Mouse (Mus musculus) liver, embryonic 12.5 days (tissue): ENCODE data around the gene Cenpx. TPM values are rescaled to one million over a fixed set of nuclear protein-coding genes. Genes with fewer than 3 reads are reported as not detected.

Source experiments
- ATAC-seq: fragments of 200-750 bp; cut with Nextera tagmentation; 2 replicates; pipeline ENCODE4 v1.8.0; 2017; ENCODE audit warnings: moderate number of reproducible peaks, mild to moderate bottlenecking, moderate library complexity
- H3K27ac ChIP-seq: fragments of 300-500 bp; sonication (generic); 2 replicates; pipeline ENCODE4 v1.5.1; 2016; ENCODE audit warnings: mild to moderate bottlenecking
- H3K27me3 ChIP-seq: fragments of 300-500 bp; sonication (generic); replicated peaks from 2 replicates; pipeline ENCODE4 v1.6.1; 2016; ENCODE audit warnings: mild to moderate bottlenecking, moderate library complexity
- H3K36me3 ChIP-seq: fragments of 300-500 bp; sonication (generic); 2 replicates; pipeline ENCODE4 v1.6.1; 2016; ENCODE audit warnings: mild to moderate bottlenecking, moderate library complexity
- H3K4me1 ChIP-seq: fragments of 300-500 bp; sonication (generic); 2 replicates; pipeline ENCODE4 v1.6.1; 2016
- H3K4me2 ChIP-seq: fragments of 300-500 bp; sonication (generic); 2 replicates; pipeline ENCODE4 v1.6.1; 2016; ENCODE audit warnings: mild to moderate bottlenecking, moderate library complexity
- H3K4me3 ChIP-seq: fragments of 300-500 bp; sonication (generic); 2 replicates; pipeline ENCODE4 v1.5.1; 2016; ENCODE audit warnings: mild to moderate bottlenecking, moderate library complexity
- H3K9ac ChIP-seq: fragments of 300-500 bp; sonication (generic); 2 replicates; pipeline ENCODE4 v1.6.1; 2016; ENCODE audit warnings: mild to moderate bottlenecking, moderate library complexity
- H3K9me3 ChIP-seq: fragments of 300-500 bp; sonication (generic); replicated peaks from 2 replicates; pipeline ENCODE4 v1.6.1; 2016; ENCODE audit warnings: mild to moderate bottlenecking, moderate library complexity
- WGBS: fragments of 180-500 bp; shearing (Covaris S2); methylation state at CpG from one replicate; pipeline ENCODE4 v1.1.7; 2016; ENCODE audit not compliant: insufficient replicate concordance; 5-methylcytosine and 5-hydroxymethylcytosine counted together
- polyA plus RNA-seq: library from polyadenylated mRNA; unstranded; fragments of >200 nt; fragmentation: Nextera tagmentation; extraction: Ambion mirVana; gene quantifications from 2 replicates; pipeline ENCODE4 v1.2.1, GENCODE M21; 2016

Gene Cenpx
- polyA plus RNA-seq, 1 experiment from 2014 or later, result 137 TPM

DNA sequence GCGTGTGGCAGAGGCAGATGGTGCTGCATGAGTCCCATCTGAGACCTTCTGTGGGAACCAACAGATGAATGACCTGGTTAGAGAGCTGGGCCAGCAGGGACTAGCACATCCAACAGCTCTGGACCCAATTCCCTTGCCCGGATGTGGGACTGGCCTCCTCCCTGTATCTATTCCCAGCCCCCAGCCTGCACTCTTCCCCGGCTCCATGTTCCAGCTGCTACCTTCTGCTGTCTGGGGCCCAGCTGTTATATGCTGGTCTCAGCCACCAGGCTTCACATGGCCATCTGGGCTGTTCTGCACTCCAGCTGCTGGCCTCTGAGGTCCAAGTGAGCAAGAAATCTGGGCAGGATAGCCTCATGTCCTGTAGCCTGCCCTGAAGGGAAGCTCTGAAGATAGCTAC is 48.1 kb downstream of the Cenpx start:
- Histone ChIP-seq H3K27ac (no peak overlapping the region), H3K27me3 (peaks cover 66% of the 10 kb centered on the region), H3K4me3 (no peak overlapping the region), H3K4me1 (0 out of 2 replicates have a peak, but pooled peaks cover 8% of the 10 kb centered on the region), H3K9ac (no peak overlapping the region), H3K9me3 (no peaks in the 10 kb centered on the region), H3K36me3 (no peaks in the 10 kb centered on the region), H3K4me2 (no peak overlapping the region)
- ATAC-seq, result no peak
- WGBS, result 65% methylated on average over 3 of the region's 3 CpGs

DNA sequence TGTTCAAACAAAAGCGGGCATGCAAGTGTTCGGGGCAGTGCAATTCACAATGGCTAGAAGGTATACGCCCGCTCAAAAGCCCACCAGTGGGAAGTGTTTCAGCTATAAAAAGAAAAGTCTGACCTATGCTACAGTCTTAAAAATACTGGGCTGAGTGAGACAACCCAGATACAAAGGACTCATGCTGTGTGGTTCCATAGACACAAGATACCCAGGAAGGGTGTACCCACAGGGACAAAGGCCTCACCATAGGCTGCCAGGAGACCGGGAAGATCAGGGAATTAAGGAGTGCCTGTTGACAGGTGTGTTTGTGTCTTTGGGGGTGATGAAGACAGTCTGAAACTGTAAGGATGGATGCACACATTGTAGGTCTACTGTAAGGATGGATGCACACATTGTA is 49.8 kb downstream of the Cenpx start:
- Histone ChIP-seq H3K4me2 (no peak overlapping the region), H3K4me1 (peaks cover 18% of the 10 kb centered on the region), H3K4me3 (no peak overlapping the region), H3K36me3 (no peaks in the 10 kb centered on the region), H3K9me3 (no peaks in the 10 kb centered on the region), H3K27ac (no peak overlapping the region), H3K27me3 (peaks cover 83% of the 10 kb centered on the region), H3K9ac (no peak overlapping the region)
- 82% methylated on average over 5 of the region's 5 CpGs for WGBS
- ATAC-seq, result no peak

DNA sequence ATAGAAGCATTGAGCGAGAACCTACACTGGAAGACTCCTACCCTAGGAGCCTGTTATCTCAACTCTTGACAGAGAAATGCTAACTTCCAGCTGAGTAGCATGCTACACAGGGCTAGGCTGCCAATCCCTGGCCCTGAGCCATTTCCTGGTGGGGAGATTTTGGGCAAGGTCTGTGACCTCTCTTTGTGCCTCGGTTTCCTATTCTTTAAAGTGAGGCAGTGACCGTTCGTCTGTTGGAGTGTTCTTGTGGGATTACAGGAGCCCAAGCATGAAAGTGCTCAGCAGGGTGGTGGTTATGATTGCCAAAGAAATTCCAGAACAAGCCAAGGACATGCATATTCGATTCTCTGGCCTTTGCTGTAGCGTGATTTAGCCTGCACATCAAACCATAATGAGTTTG is 50.8 kb downstream of the Cenpx start:
- H3K4me3 ChIP-seq, result no peak overlapping the region
- WGBS, result 60% methylated on average over 6 of the region's 6 CpGs

DNA sequence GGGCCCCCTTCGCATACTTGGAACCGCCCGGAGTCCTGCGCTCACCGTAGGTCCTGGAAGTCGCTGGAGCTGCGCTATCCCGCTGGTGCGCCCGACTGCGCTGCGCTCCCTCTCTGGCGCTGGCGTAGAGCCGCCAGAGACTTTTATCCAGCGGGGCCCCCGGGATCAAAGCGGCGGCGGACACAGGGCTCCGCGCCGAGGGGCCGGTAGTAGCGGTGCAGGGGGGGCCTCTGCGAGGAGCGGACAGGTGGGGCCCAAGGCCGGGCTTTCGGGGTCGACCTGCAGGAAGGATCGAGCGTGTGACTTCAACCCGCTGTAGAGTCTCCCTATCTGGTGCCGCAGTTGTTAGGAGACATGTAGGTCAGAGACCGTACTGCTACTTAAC is 52.5 kb downstream of the Cenpx start, which contains the start of gene Notum:
Gene Notum, minus strand, starts transcription at position 100 of the 385 bp plus-strand sequence.
- peak within 1 kb of the TSS; percentile 29 for H3K4me3 ChIP-seq
- H3K27ac ChIP-seq, result no peak within 1 kb of the TSS
- peak within 1 kb of the TSS; percentile 36; the same call in 1 of the 2 replicates for H3K9ac ChIP-seq
- no peaks in the 10 kb centered on the region for H3K36me3 ChIP-seq
- no peaks in the 10 kb centered on the region for H3K9me3 ChIP-seq
- no peak for ATAC-seq
- 3% methylated on average over 35 of the region's 35 CpGs for WGBS
- peaks cover 18% of the 10 kb centered on the region for H3K4me1 ChIP-seq
- peaks cover 100% of the 10 kb centered on the region for H3K27me3 ChIP-seq
- H3K4me2 ChIP-seq, result peak within 1 kb of the TSS; percentile 62

More for the DNA sequence above, 50.8 kb downstream of the Cenpx start:
- Histone ChIP-seq H3K36me3 (no peaks in the 10 kb centered on the region), H3K9me3 (no peaks in the 10 kb centered on the region), H3K4me1 (peaks cover 18% of the 10 kb centered on the region), H3K27me3 (peaks cover 92% of the 10 kb centered on the region), H3K4me2 (no peak overlapping the region), H3K9ac (no peak overlapping the region), H3K27ac (no peak overlapping the region)
- ATAC-seq, result no peak

Other genes with a start within 250 kb of the Cenpx start
- gene Arl16, start 246.1 kb downstream of the Cenpx start, polyA plus RNA-seq, result 22.3 and 24.2 TPM in 2 replicates
- 161 and 166 TPM in 2 replicates for gene Mrpl12, start 229.1 kb downstream of the Cenpx start, polyA plus RNA-seq
- 47.0 and 54.9 TPM in 2 replicates for gene Slc25a10, start 221.9 kb downstream of the Cenpx start, polyA plus RNA-seq
- 8.5 and 9.6 TPM in 2 replicates for gene Gcgr, start 183.0 kb downstream of the Cenpx start, polyA plus RNA-seq
- 60.4 and 61.8 TPM in 2 replicates for gene Mcrip1, start 164.0 kb downstream of the Cenpx start, polyA plus RNA-seq
- not detected in 2 replicates for gene Ppp1r27, start 162.6 kb downstream of the Cenpx start, polyA plus RNA-seq
- 443 and 468 TPM in 2 replicates for gene P4hb, start 140.5 kb downstream of the Cenpx start, polyA plus RNA-seq
- gene Arhgdia, start 132.1 kb downstream of the Cenpx start, polyA plus RNA-seq, result 337 and 356 TPM in 2 replicates
- gene Alyref, start 115.4 kb downstream of the Cenpx start, polyA plus RNA-seq, result 542 and 545 TPM in 2 replicates
- 118 and 120 TPM in 2 replicates for gene Anapc11, start 115.3 kb downstream of the Cenpx start, polyA plus RNA-seq
- 5.0 and 6.6 TPM in 2 replicates for gene Npb, start 105.3 kb downstream of the Cenpx start, polyA plus RNA-seq
- gene Pcyt2, start 95.8 kb downstream of the Cenpx start, polyA plus RNA-seq, result 135 and 142 TPM in 2 replicates
- gene Sirt7, start 88.5 kb downstream of the Cenpx start, polyA plus RNA-seq, result 43.1 and 45.3 TPM in 2 replicates
- 53.4 and 58.3 TPM in 2 replicates for gene Mafg, start 80.1 kb downstream of the Cenpx start, polyA plus RNA-seq
- gene Pycr1, start 70.0 kb downstream of the Cenpx start, polyA plus RNA-seq, result 11.0 and 11.3 TPM in 2 replicates
- gene Myadml2, start 65.6 kb downstream of the Cenpx start, polyA plus RNA-seq, result 0.23 and 0.47 TPM in 2 replicates
- gene Notum, start 52.6 kb downstream of the Cenpx start, polyA plus RNA-seq, result 0.31 and 0.38 TPM in 2 replicates
- 65.1 and 65.2 TPM in 2 replicates for gene Aspscr1, start 40.8 kb downstream of the Cenpx start, polyA plus RNA-seq
- gene Lrrc45, start 187 bp upstream of the Cenpx start, polyA plus RNA-seq, result 23.3 and 23.6 TPM in 2 replicates
- 2.8 and 3.1 TPM in 2 replicates for gene Rac3, start 7.7 kb upstream of the Cenpx start, polyA plus RNA-seq
- 8.4 and 10.0 TPM in 2 replicates for gene Dcxr, start 13.5 kb upstream of the Cenpx start, polyA plus RNA-seq
- gene Cbr2, start 18.4 kb upstream of the Cenpx start, polyA plus RNA-seq, result 0.13 TPM in 1 of 2 replicates, not detected in the other
- 6.4 and 7.3 TPM in 2 replicates for gene Hmga1b, start 49.1 kb upstream of the Cenpx start, polyA plus RNA-seq
- gene Rfng, start 70.5 kb upstream of the Cenpx start, polyA plus RNA-seq, result 22.4 and 22.9 TPM in 2 replicates
- gene Gps1, start 70.5 kb upstream of the Cenpx start, polyA plus RNA-seq, result 128 and 135 TPM in 2 replicates
- 99.5 and 100.0 TPM in 2 replicates for gene Dus1l, start 82.7 kb upstream of the Cenpx start, polyA plus RNA-seq
- 35.9 and 40.3 TPM in 2 replicates for gene Fasn, start 110.8 kb upstream of the Cenpx start, polyA plus RNA-seq
- 2.9 and 3.2 TPM in 2 replicates for gene Ccdc57, start 219.1 kb upstream of the Cenpx start, polyA plus RNA-seq
- 166 and 170 TPM in 2 replicates for gene Slc16a3, start 234.7 kb upstream of the Cenpx start, polyA plus RNA-seq